Mouse (Mus musculus): ENCODE results near the gene AI481877. TPM values are rescaled to one million over a fixed set of nuclear protein-coding genes. Genes with fewer than 3 reads are reported as not detected.

AI481877 gene
- polyA plus RNA-seq, 1 experiment = not detected

DNA sequence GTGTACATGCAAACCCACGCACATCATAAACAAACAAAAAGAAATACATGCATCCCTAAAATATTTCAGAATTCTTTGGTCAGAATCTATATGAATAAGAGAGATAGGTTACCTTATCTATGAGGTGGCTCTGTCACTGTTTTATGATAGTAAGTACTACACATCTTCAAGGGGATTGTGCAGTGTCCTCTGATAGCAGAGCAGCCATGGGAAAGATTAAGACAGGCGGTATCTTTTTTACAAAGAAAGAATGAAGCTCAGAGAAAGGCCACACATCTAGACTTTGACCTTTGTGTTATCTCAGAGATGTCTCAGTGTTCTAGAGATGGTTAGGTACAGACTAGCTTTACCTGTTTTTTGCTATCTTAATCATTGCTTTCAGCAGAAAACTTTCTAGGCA, 121.9 kb downstream of the AI481877 start:
- Histone ChIP-seq H3K27ac (replicated peaks; ENCODE audit: low read depth, low read length) (no peak overlapping the region), H3K4me3 (ENCODE audit: insufficient read depth, low read depth, low read length) (no peak overlapping the region), H3K4me1 (ENCODE audit: control insufficient read depth, insufficient read depth, insufficient read length, low read length) (peaks cover 3% of the 10 kb centered on the region; the same call in 1 of the 2 replicates)

DNA sequence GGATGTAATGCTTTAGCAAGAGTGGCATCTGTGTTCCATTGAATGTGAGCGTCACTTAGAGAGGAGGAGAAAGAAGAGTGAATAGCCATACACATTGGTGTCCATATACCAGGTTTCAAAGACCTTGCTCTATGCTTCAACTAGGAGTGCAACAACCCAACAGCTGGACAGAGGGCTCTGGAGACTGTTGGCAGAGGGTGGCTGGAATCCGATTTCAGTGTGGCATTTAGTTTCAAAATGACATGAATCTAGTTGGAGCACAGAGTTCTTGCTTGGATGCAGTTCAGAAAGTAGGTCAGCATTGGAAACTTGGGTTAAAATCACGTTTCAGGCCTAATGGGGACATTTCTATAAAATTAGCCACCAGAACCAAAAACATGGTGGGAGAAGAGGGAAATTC, 123.6 kb downstream of the AI481877 start:
- Histone ChIP-seq H3K4me3 (ENCODE audit: insufficient read depth, low read depth, low read length) (no peak overlapping the region), H3K27ac (replicated peaks; ENCODE audit: low read depth, low read length) (peak overlapping the region; percentile 19; the same call in 1 of the 2 replicates), H3K4me1 (ENCODE audit: control insufficient read depth, insufficient read depth, insufficient read length, low read length) (peaks cover 4% of the 10 kb centered on the region; the same call in 1 of the 2 replicates)

DNA sequence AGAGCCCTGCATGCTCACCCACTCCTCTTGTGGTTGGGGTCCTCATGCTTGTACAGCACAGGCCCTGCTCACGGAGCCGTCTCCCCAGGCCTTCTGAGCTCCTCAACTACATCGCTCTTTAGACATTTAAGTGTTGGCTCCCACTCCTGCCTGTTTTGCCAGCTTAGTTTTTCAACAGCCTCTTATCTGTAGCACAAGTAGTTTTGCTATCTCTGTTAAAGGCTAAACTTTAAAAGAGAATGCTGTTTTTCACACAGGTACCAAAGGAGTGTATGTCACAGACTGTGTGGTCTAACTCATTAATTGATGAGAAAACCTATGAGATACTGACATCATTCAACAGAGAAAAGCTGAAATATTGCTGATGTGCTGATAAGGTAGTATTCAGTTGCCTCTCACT, 127.3 kb downstream of the AI481877 start:
- H3K27ac ChIP-seq (replicated peaks; ENCODE audit: low read depth, low read length) = no peak overlapping the region
- H3K4me3 ChIP-seq (ENCODE audit: insufficient read depth, low read depth, low read length) = no peak overlapping the region
- H3K4me1 ChIP-seq (ENCODE audit: control insufficient read depth, insufficient read depth, insufficient read length, low read length) = peaks cover 16% of the 10 kb centered on the region; the same call in 1 of the 2 replicates

DNA sequence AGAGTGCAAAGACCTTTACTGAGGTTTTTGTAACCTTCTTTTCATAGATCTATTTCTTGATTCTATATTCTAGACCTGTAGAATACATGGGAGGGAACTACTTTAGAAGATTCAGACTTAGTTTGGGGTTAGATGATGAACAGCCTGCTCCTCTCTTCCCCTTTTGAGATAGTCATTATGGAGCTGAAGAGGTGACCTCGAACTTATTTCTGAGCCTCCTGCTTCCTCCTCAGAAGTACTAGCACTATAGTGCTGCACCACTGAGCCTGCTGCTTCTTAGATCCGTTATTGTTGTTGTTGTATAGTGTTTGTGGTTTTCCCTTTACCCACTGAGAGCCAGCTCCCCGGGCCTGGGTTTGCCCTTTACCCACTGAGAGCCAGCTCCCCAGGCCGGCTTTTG, 129.1 kb downstream of the AI481877 start:
- Histone ChIP-seq H3K4me3 (ENCODE audit: insufficient read depth, low read depth, low read length) (no peak overlapping the region), H3K27ac (replicated peaks; ENCODE audit: low read depth, low read length) (no peak overlapping the region; the same call in 1 of the 2 replicates), H3K4me1 (ENCODE audit: control insufficient read depth, insufficient read depth, insufficient read length, low read length) (peaks cover 20% of the 10 kb centered on the region)

DNA sequence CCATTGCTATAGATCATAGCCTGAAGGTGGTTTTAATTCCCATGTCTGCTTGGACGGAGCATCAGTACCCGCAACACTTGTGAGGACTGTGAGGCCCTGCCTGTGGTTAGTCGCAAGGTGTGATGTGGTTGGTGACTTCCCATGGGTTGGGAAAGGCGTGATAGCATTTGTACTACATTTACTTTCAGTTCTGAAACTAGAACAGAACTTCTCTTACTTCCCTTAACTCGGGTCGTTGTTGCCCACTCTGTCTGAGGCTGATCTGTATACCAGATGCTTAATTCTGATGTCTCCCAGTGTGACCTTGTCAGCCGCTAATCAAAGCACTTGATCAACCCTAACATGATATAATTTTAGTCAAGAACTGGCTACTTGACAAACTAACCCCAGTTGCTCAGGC, 129.6 kb downstream of the AI481877 start:
- Histone ChIP-seq H3K4me3 (ENCODE audit: insufficient read depth, low read depth, low read length) (no peak overlapping the region), H3K27ac (replicated peaks; ENCODE audit: low read depth, low read length) (no peak overlapping the region)

DNA sequence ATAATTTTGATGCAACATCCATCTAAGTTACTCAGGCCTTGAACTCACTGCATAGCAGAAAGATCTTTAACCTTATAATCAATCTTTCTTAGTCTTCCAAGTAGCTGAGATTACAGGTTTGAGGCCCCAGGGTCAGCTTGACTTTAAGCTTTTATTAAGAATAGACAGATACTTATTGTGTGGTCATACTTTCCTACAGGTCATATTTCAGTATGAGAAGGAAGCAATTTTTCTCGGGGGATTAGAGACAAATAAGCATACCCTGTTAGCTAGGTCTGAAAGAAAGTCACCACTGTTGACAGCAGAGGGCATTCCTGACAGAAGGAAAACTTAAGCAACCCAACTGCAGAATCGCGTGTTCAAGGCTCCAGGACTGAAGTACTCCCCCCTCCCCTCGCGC, 130.8 kb downstream of the AI481877 start:
- Histone ChIP-seq H3K4me1 (ENCODE audit: control insufficient read depth, insufficient read depth, insufficient read length, low read length) (peaks cover 22% of the 10 kb centered on the region), H3K27ac (replicated peaks; ENCODE audit: low read depth, low read length) (no peak overlapping the region), H3K4me3 (ENCODE audit: insufficient read depth, low read depth, low read length) (no peak overlapping the region)

More for the DNA sequence above, 129.6 kb downstream of the AI481877 start:
- peaks cover 22% of the 10 kb centered on the region for H3K4me1 ChIP-seq (ENCODE audit: control insufficient read depth, insufficient read depth, insufficient read length, low read length)

DNA sequence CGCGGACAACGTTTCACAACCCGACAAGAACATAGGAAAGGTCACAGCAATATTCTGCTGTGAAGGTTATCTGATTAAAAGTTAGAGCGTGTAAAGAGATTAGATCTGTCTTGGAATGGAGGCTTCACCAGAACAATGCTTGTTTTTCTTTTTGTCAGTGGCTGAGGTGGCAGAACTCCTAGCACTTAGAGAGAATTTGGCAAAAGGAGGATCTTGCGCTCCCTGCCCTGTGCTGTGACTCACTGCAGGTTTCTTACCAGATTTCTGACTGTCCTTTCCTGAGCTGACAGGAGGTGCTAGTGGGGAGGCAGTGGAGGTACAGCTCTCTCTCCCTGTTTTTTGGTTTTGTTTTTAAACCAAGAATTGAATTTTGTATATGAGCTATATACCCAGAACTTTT, 131.8 kb downstream of the AI481877 start:
- 0 out of 2 replicates have a peak overlapping the region, but pooled peaks have one; percentile 7 for H3K4me3 ChIP-seq (ENCODE audit: insufficient read depth, low read depth, low read length)
- H3K4me1 ChIP-seq (ENCODE audit: control insufficient read depth, insufficient read depth, insufficient read length, low read length) = peaks cover 22% of the 10 kb centered on the region
- peak overlapping the region; percentile 69 for H3K27ac ChIP-seq (replicated peaks; ENCODE audit: low read depth, low read length)

DNA sequence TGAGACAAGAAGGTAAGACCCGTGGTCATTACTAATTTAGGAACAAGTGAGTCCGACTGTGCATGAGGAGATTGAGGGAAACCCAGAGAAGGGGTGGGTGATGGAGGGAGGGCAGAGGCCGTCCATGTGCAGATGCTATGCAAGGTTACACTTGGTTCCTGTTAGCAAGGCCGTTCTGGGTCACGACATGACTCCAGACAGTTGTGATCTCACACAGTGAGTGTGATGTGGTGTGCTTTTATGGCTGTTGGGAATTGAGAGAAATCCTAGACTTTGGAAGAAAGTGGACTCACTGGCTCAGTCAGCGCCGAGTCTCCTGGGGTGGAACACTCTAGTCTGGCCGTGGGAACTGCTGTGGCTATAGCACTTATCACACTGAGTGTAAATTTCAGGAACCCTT, 132.6 kb downstream of the AI481877 start:
- H3K4me1 ChIP-seq (ENCODE audit: control insufficient read depth, insufficient read depth, insufficient read length, low read length) = peaks cover 22% of the 10 kb centered on the region
- no peak overlapping the region for H3K4me3 ChIP-seq (ENCODE audit: insufficient read depth, low read depth, low read length)
- 0 out of 2 replicates have a peak overlapping the region, but pooled peaks have one; percentile 23 for H3K27ac ChIP-seq (replicated peaks; ENCODE audit: low read depth, low read length)

DNA sequence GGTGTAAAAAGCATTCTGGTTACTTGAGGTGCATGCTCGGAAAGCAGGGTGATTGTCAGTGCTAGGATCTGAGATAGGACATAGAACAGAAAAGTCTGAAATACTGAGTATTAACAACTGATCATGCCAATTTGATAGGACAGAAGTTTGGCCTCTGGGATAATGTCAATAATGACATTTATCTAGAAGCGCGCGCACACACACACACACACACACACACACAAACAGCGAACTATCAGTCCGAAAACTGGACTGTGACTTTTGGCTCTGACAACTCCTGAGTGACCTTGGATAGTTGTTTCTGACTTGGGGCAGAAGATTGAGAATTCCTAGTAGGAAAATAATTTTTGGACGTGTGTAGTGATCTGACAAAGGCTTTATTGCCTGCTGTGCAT, 135.0 kb downstream of the AI481877 start:
- 0 out of 2 replicates have a peak overlapping the region, but pooled peaks have one; percentile 11 for H3K27ac ChIP-seq (replicated peaks; ENCODE audit: low read depth, low read length)

DNA sequence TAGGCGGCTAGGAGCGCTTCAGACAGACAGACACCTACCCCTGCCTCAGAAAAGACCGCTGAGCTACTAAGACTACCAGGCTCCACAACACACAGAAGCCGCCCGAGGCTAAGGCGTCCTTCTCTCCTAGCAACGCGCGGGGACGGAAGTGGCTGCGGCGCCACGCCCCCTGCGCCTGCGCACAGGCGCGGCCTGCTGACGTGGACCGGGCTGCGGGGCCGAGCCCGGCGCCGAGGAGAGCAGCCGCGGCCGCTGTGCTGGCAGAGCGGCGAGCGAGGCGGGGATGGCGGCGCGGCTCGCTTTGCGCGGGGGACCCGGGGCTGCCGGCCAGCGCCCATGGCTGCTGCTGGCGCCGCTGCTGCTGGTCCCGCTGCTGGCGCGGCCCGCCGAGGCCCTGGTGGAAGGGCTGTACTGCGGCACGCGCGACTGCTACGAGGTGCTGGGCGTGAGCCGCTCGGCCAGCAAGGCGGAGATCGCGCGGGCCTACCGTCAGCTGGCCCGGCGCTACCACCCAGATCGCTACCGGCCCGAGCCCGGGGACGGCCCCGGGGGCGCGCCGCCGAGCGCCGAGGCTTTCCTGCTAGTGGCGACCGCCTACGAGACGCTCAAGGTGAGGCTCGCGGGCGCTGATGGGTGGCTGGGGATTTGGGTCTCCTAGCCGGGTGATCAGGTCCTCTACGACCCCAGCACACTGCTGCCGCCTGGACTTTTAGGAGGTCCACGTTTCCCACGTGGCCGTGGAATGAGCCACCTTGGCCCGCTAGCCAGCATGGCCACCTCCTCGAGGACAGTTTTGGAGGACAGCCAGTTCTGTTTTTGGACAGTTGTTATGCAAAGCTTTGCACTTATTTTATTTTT, 135.6 kb downstream of the AI481877 start, which contains the start of gene Gm20503:
TSS of gene Gm20503 (plus strand) at position 263 of the 858 bp plus-strand sequence.
- Histone ChIP-seq H3K4me3 (ENCODE audit: insufficient read depth, low read depth, low read length) (peak within 1 kb of the TSS; percentile 81), H3K4me1 (ENCODE audit: control insufficient read depth, insufficient read depth, insufficient read length, low read length) (peaks cover 10% of the 10 kb centered on the region), H3K27ac (replicated peaks; ENCODE audit: low read depth, low read length) (peak within 1 kb of the TSS; percentile 60)

More for the DNA sequence above, 135.0 kb downstream of the AI481877 start:
- H3K4me1 ChIP-seq (ENCODE audit: control insufficient read depth, insufficient read depth, insufficient read length, low read length) = peaks cover 14% of the 10 kb centered on the region
- peak overlapping the region; percentile 81 for H3K4me3 ChIP-seq (ENCODE audit: insufficient read depth, low read depth, low read length)

DNA sequence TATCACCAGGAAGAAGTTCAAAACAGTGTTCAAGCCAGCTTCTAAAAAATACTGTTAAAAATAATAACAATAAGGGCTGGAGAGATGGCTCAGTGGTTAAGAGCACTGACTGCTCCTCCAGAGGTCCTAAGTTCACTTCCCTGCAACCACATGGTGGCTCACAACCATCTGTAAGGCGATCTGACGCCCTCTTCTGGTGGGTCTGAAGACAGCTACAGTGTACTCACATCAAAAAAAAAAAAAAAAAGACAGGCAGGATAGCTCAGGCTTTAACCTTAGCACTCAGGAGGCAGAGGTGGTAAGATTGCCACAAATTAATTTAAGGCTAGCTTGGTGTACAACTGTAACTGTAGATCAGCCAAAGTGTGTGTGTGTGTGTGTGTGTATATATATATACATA, 138.2 kb downstream of the AI481877 start:
- H3K4me3 ChIP-seq (ENCODE audit: insufficient read depth, low read depth, low read length) = no peak overlapping the region
- peaks cover 5% of the 10 kb centered on the region for H3K4me1 ChIP-seq (ENCODE audit: control insufficient read depth, insufficient read depth, insufficient read length, low read length)
- no peak overlapping the region for H3K27ac ChIP-seq (replicated peaks; ENCODE audit: low read depth, low read length)

DNA sequence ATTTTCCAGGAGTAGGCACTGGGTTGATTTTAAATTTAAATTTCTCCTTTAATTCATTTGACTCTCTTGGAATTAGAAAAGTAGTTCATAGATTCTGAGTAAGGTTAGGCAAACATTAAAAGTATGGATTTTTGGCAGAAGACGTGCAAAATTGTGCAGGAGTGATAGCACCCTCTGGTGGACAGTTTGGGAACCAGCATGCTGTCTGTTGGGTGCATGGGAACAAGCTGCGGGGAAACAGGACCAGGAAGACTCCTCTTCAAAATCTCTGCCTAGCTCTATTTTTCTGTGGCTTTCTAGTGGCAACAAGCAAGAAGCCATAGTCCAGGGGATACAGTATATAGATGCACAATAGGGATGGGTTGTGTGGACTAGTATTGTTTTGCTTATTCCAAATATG, 139.1 kb downstream of the AI481877 start:
- Histone ChIP-seq H3K27ac (replicated peaks; ENCODE audit: low read depth, low read length) (no peak overlapping the region), H3K4me1 (ENCODE audit: control insufficient read depth, insufficient read depth, insufficient read length, low read length) (peaks cover 2% of the 10 kb centered on the region), H3K4me3 (ENCODE audit: insufficient read depth, low read depth, low read length) (no peak overlapping the region)

DNA sequence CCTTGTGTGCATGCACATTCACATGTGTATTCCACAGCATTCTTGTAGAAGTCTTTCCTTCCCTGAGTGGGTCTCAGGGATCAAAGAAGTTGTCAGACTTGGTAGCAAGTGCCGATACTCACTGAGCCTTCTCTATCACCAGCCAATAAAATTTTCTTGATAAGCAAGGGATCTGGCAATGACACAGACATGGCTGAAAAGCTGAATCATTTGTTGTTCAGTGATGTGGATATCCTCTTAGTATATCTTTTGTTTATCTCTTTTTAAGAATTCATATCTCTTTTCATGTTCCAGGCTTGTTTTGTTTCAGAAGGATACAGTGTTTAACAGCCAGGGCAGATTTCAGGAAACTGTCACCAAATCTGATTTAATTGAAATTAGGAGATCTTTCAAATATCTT, 140.1 kb downstream of the AI481877 start:
- H3K27ac ChIP-seq (replicated peaks; ENCODE audit: low read depth, low read length) = no peak overlapping the region
- no peak overlapping the region for H3K4me3 ChIP-seq (ENCODE audit: insufficient read depth, low read depth, low read length)

DNA sequence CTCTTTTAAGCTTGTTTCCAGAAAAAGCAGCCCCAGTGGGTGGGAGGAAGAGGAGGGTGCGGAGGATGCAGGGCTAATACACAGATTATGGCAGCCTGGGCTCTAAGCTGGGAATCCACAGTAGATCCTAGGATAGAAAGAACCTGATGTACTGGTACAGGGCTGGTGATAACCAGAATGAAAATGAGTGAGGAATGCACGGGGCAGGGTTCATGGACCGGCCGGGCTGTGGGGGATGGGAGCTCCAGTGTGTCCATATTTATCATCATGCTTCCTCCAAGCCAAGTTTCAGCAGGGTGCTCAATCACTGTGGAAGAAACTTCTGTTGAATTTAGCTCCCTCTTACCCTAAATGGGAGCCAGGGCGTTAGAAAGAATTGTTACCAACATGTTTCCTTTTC, 141.7 kb downstream of the AI481877 start:
- no peaks in the 10 kb centered on the region for H3K4me1 ChIP-seq (ENCODE audit: control insufficient read depth, insufficient read depth, insufficient read length, low read length)
- no peak overlapping the region for H3K4me3 ChIP-seq (ENCODE audit: insufficient read depth, low read depth, low read length)
- H3K27ac ChIP-seq (replicated peaks; ENCODE audit: low read depth, low read length) = no peak overlapping the region

More for the DNA sequence above, 140.1 kb downstream of the AI481877 start:
- no peaks in the 10 kb centered on the region for H3K4me1 ChIP-seq (ENCODE audit: control insufficient read depth, insufficient read depth, insufficient read length, low read length)

DNA sequence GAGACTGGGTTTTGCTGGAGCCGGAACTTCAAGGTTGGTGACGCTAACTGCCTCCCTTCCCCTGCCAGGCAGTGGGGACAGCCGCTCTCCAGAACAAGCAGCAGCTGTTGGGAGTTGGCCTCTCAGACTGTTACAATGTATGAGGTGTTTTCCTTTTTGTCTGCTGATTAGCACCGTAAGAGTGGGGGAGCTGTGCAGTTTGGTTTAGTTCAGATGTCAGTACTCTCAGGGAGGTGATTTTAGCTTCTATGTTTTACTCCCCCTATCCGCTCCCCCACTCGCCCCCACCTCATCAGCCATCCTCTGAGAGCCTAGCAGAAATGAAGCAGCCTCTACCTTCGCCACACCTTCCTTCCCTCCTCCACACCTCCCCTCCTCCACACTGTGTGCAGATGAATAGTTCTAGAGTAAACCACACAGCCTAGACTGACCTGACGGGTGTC, 143.5 kb downstream of the AI481877 start:
- H3K4me1 ChIP-seq (ENCODE audit: control insufficient read depth, insufficient read depth, insufficient read length, low read length) = no peaks in the 10 kb centered on the region
- H3K4me3 ChIP-seq (ENCODE audit: insufficient read depth, low read depth, low read length) = no peak overlapping the region
- H3K27ac ChIP-seq (replicated peaks; ENCODE audit: low read depth, low read length) = no peak overlapping the region

DNA sequence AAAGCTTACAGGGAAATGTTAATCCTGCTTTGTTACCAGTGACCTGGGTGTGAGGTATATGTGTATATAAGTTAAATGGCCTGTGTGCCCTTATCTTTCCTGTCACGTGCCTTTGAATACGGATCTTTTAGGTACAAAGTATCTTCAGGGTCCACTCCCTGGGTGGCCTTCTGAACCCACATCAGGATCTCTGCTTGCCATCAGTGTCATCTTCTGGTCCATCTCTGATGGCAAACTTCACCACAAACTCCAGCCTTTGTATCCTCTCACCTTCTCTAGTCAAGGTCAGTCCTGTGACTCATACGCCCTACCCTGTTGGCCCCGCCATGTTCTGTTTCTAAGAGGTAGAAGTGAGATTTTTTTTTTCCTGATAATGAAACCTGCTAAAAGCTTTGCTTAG, 144.0 kb downstream of the AI481877 start, which contains the start of gene Dnajc25:
TSS of gene Dnajc25 (plus strand) at position 301 of the 400 bp plus-strand sequence.
- Histone ChIP-seq H3K4me1 (ENCODE audit: control insufficient read depth, insufficient read depth, insufficient read length, low read length) (no peaks in the 10 kb centered on the region), H3K4me3 (ENCODE audit: insufficient read depth, low read depth, low read length) (no peak within 1 kb of the TSS), H3K27ac (replicated peaks; ENCODE audit: low read depth, low read length) (no peak within 1 kb of the TSS)
